Mouse (Mus musculus) CD8-positive naive resting alpha-beta T cell, adult 2 months (primary cell): ENCODE data around the gene Eef1akmt2.

Source experiments
- DNase-seq, 2 experiments: peaks; one replicate each; pipeline ENCODE4 v3.0.0; 2022; ENCODE audit warnings: low read depth in 2 of 2, low spot score in 2 of 2

Gene Eef1akmt2

DNA sequence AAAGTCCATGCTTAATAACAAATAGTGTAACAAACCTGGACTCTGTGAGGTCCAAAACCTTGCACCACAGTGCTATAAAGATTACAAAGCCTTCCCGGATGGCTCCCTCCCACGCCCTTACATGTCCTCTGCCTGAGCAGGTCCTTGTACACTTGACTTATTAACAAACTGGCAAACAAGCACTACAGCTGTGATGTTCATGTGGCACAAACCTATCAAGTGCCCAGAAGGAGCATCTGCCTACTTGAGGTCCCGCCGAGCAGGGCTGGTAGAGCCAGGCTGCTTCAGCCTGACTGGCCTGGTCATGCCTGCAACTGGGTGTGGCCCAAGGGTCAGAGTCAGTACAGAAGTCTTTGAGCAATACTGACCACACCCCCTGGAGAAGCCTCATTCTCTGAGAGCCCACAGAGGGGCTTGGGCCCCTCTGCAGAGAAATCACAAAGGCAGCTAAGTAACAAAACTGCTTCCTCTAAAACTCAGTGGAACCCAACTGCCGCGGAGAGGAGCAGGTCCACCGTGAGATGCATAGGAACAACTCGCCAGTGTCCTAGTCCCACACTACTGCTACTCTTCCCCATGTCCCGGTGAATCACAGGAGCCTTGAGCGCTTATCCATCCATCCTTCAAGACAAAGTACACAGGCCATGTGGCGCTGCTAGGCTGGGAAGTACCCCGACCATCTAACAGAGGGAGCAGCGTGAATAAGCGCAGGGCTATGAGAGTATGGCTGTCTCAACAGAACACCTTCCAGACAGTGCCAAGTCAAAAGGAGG is 61.8 kb downstream of the Eef1akmt2 start:
- DNase-seq = no peak

DNA sequence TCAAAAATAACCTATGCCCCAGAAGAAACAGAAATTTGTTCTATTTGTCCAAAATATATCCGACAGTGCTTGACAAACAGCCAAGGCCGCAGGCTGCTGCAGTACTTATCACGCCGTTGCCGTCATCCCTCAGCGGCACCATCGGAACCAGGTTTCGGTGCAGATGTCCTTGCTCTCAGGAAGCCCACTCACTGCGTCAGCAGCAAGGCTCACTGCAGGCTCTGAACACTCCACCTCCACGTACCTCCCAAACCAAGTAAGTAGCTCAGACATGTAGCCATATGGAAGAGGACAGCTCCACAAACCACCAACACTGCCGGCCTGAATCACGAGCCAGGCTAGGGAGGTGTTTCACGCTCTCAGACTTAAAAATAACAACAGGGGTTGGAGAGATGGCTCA is 63.6 kb downstream of the Eef1akmt2 start:
- no peak for DNase-seq

DNA sequence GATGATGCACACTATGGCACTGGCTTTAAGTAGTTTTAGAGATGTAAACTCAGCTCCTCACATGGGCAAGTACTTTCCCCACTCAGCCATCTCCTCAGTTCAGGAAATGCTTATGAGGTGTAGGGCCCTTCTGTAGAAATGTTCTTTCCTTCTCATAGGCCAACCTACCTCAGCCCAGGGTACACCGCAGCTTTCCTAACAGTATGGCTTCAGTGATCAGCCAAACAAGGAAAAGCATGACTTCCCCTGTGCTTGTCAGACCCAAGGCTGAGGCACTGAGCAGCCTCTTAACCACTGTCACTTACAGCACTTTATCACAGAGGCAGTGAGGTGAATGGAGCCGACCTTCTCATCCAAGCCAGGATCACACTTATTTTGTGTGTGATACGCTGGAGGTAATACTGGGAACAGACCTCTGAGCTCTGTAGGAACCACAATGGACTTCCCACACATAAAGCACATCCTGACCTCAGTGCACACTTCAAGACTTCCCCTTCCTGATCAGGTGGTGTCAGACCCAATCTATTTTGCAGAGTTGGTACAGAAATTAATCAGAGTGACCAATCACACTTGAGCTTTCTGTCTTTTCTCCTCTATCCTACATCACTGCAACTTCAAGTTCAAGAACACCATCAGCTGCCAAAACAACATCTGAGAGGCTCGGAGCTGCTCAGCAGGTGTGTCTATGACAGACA is 64.8 kb downstream of the Eef1akmt2 start:
- DNase-seq = no peak

DNA sequence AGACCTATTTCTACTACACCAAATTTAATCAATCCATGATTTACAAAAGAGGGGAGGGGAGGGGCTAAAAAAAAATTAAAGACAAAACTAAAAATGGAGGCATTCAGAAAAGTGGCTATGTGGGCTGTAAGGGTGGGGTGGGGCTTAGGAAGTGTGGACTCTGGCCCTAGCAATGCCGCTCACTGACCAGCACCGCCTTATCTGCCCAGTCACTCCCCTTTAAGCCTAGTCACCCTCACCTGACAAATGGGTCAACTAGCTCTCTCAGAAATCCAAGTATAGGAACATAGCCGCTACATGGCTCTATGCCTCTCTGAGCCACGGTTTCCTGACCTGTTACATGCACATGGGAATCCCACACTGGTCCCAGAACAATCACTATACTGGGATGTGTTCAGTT is 65.5 kb downstream of the Eef1akmt2 start:
- no peak for DNase-seq

DNA sequence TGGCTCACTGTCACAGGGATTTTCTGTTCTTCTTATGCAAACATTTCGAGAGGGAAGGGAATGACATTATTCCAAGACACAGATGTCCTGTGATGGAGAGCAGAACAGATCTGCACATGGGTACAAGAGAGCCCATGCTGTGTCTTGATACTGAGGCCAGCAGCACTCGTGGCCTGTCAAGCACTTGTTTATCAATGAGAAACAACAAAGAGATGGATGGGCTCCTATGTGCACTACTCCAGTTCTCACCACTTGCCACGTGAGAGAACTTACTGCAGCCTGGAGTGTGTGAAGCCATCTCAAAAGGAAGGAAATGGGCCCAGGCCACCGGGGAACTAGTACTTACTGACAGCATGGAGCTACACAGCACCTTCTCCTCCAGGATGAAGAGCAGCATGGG is 66.0 kb downstream of the Eef1akmt2 start:
- DNase-seq = no peak

DNA sequence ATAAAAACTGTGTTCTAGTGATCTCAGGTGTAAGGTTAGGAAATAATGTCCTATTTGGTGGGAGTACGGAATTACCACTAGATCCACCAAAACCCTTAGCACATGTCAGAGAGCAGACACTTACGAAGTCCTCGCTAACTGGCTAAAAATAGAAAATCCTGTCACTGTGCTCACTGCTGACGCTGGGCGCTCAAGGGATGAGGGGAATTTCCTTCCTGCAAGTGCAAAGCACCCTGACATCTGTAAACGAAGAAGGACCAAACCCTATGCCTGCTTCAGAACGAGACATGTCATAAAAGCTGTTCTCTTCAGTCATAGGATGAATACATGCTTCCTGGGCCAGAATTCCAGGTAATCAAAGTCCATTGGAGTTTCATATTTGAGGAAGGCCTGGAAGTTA is 66.5 kb downstream of the Eef1akmt2 start:
- DNase-seq = no peak

DNA sequence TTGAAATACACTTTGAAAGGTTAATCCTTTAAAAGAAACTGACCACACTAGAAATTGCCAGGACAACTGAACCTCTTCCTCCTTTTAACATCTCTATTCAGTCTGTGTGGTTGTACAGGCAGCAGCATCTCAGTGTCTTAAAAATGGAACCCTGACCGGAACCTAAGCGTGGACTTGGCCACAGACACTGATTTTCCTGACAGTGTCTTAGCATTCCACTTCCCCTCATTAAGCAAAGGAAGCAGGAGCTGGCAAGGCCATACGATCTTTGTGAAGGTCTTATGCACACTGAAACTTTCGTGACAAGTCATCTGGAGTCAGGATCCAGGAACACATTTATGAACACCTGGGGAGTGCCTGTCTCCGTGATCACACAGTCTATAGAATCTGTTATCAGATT is 68.4 kb downstream of the Eef1akmt2 start:
- DNase-seq = no peak

DNA sequence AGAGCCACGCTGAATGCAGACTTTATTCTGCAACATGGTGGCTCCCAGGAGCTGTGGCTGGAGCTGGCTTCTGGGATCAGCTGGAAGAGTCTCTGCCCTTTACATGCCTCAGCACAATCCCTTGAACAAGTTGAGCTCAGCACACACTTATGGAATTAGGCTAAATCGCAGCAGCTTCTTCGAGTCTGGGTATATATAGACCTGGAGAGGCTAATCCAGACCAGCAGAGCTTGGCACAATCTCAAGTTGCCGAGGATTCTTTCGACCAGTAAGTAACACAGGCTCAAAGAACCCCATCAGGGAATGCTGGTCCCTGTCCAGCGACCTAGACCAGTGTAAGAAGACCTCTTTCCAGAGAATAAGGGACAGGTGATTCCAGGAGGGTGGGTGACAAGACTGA is 70.6 kb downstream of the Eef1akmt2 start:
- no peak for DNase-seq

DNA sequence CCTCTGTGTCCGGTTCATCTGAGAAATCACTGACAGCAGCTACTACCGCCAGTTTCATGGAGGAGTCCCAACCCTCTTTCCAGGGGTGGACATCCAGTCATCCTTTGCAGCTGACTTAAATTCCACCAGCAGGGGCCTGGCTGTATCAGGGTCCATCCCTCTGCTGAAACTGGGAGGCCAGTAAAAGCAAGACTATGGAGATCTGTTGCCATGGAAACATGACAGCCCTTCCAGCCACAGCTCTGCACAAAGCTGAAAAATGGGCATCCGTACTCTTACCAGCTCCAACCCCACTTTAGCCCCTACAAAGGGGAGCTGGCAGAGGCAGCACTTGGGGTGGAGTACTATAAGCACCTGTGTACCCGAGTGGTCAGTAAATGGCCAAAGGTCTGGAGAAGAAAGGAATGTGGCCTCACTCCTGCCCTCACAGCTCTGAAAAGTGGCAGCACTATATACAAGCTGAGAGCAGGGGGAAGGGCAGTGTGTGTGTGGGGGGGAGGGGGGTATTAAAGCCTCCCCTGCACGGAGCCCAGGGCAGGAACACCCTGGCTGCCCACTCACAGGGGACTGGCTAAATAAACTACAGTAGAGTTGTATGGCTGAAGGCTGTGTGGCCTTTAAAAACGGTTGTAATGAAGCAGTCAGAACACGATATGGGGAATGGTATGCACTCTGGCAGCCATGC is 71.2 kb downstream of the Eef1akmt2 start:
- no peak for DNase-seq

DNA sequence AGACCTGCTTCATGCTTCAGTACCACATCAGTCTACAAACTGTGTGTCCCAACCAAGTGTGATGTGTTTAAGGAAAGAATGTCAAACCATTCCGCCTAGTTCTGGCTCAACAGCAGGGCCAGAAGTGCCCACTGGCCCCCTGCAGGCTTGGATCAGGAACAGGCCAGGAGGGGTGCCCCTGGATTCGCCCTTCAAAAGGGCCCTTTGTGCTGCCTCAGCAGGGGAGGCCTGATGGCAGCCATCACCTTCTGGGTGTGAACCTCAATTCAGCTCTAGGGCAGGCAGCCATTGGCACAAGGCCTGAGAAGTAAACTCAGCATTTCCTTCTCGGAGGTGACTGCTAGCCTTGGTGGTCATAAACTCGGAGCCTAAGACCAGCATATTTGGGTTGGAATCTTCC is 71.9 kb downstream of the Eef1akmt2 start:
- no peak for DNase-seq

DNA sequence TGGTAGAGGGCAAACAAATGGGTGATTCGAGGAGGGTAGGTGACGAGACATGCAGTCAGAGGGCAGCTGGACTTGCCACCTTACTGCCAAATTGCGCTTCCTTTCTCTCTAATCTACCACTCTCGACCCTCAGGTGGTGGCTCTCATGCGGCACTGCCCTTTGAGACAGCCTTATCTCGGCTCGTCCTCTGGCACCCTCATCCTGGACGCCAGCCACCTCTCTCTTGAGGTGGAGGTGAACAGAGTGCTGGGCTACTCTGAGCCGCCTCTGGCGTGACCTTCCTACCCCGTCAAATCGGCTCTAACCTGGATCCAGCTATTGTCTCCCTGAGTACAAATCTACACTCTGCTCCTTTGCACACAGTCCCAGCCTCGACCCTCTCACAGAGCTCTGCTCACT is 73.8 kb downstream of the Eef1akmt2 start:
- DNase-seq = no peak

DNA sequence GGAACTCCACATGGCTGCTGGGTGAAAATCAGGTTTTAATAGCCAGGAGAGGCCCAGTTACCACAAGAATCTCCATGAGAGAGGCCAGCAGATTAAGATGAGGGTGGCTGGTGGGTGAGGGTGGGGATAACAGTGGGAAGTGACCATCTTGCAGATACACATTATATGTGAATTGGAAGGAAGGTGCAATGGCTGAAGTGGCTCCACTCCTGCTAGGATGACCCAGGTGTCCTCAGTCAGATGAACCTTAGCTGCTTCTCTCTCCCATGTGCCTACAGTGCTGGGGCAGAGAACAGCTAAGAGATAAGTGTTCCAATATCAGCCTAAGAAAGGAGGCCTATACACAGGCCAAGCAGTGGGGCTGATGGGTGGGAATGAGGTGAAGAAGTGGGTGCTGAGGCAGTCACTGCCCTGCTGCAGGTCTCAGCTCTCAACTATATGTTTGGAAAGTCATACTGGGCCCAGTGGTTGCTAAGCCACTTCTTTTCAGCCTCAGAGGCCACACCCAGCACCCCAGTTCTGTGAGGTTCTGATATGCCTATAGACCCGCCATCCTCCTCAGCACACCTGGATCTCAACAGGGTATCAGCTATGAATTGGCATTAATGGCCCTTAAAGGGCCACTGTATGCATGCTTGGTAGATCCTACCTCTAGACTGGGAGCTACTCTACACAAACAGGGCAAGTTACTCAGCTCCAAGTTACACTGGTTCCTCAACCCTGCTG is 74.6 kb downstream of the Eef1akmt2 start:
- DNase-seq = no peak
